Mouse (Mus musculus) heart, postnatal 0 days (tissue): ENCODE data around the gene Jmjd6.
A peak's percentile ranks its signal among the peaks of the same experiment; 100 is the strongest.

Experiments
- CTCF ChIP-seq: IDR thresholded peaks from 2 replicates; pipeline ENCODE4 v1.5.1; 2016; ENCODE audit warnings: antibody characterized with exemption, control low read depth, low read depth
- EP300 ChIP-seq: IDR thresholded peaks from 2 replicates; pipeline ENCODE4 v1.6.1; 2016; ENCODE audit warnings: antibody characterized with exemption, low read depth

DNA sequence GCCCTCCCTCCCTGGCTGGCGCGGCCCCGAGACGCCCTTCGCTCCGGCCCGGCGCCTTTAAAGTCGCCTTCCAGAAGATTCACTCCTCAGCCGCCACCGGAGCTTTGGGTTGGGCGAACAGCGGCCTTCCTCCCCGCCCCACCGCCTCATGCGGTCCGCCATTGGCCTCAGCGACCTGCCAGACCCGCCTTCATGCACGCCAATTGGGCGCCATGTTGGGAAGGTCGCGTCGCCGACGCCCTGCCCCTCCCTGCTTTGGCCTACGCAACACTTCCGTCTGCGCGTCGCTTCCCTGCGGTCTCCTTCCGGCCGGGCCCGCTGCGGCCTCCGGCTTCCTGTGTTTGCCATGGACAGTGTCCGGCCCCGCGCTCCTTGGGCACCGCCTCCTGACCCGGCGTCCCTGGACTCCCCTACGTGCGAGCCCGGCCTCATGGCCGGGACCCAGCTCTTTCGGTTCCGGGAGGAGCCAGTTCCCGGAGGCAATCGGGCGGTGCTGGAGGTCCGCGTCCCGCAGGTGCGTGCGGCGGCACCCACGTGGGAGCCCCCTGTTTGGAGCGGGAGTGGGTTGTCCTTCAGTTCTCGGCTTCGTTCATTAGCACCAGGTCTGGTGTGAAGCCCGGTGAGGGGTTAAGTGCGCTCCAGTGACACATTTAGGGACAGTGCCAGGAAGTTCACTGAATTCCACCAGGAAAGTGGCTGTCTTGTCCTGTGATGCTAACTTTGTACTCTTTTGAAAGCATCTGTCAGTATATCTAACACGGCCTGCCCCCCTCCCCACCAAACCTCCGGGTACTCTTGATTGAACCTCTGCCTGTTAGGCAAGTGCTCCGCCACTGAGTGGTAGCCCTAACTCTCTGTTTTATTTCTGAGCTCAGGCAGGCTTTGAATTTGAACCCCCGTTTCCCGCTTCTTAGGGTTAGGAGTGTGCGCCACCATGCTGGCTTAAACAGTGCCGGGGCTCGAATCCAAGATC lies at the start of gene Jmjd6, which contains the start of gene Mettl23:
- TF ChIP-seq CTCF: no peak
- peak; percentile 73; the same call in 1 of the 2 replicates for TF ChIP-seq EP300
